Mouse (Mus musculus) lung, embryonic 16.5 days (tissue): ENCODE data around the gene Rasal2. TPM values are rescaled to one million over a fixed set of nuclear protein-coding genes. Genes with fewer than 3 reads are reported as not detected.

Experiments
- ATAC-seq: fragments of 200-750 bp; cut with Nextera tagmentation; 2 replicates; pipeline ENCODE4 v1.8.0; 2017; ENCODE audit warnings: low read depth, mild to moderate bottlenecking, moderate library complexity
- H3K27ac ChIP-seq: fragments of 300-500 bp; sonication (generic); 2 replicates; pipeline ENCODE4 v1.5.1; 2014; ENCODE audit warnings: mild to moderate bottlenecking, control low read depth, low read length
- H3K27me3 ChIP-seq: fragments of 300-500 bp; sonication (generic); 2 replicates; pipeline ENCODE4 v1.6.1; 2014; ENCODE audit warnings: low read depth, low read length, mixed read lengths; ENCODE audit not compliant: control insufficient read depth, insufficient read depth
- H3K36me3 ChIP-seq: fragments of 300-500 bp; sonication (generic); 2 replicates; pipeline ENCODE4 v1.6.1; 2014; ENCODE audit warnings: low read length; ENCODE audit not compliant: control insufficient read depth, insufficient read depth
- H3K4me1 ChIP-seq: fragments of 300-500 bp; sonication (generic); replicated peaks from 2 replicates; pipeline ENCODE4 v1.6.1; 2014; ENCODE audit warnings: low read length, mixed read lengths; ENCODE audit not compliant: control insufficient read depth, insufficient read depth
- H3K4me2 ChIP-seq: fragments of 300-500 bp; sonication (generic); 2 replicates; pipeline ENCODE4 v1.6.1; 2014; ENCODE audit warnings: low read depth, low read length, control low read depth
- H3K4me3 ChIP-seq: fragments of 300-500 bp; sonication (generic); 2 replicates; pipeline ENCODE4 v1.5.1; 2014; ENCODE audit warnings: mild to moderate bottlenecking, low read length, control low read depth
- H3K9ac ChIP-seq: fragments of 300-500 bp; sonication (generic); 2 replicates; pipeline ENCODE4 v1.6.1; 2014; ENCODE audit warnings: low read length, control low read depth
- H3K9me3 ChIP-seq: fragments of 300-500 bp; sonication (generic); 2 replicates; pipeline ENCODE4 v1.6.1; 2016; ENCODE audit warnings: low read length; ENCODE audit not compliant: control insufficient read depth
- WGBS: fragments of 180-500 bp; shearing (Covaris S2); extraction: QIAGEN DNeasy Blood & Tissue Kit; methylation state at CpG from one replicate; pipeline ENCODE4 v1.1.7; 2014; 5-methylcytosine and 5-hydroxymethylcytosine counted together
- polyA plus RNA-seq: library from polyadenylated mRNA; unstranded; fragments of >200 nt; fragmentation: Nextera tagmentation; extraction: Ambion mirVana; gene quantifications from 2 replicates; pipeline ENCODE4 v1.2.1, GENCODE M21; 2015

The Rasal2 gene
- polyA plus RNA-seq: 7.5 and 8.5 TPM in 2 replicates

DNA sequence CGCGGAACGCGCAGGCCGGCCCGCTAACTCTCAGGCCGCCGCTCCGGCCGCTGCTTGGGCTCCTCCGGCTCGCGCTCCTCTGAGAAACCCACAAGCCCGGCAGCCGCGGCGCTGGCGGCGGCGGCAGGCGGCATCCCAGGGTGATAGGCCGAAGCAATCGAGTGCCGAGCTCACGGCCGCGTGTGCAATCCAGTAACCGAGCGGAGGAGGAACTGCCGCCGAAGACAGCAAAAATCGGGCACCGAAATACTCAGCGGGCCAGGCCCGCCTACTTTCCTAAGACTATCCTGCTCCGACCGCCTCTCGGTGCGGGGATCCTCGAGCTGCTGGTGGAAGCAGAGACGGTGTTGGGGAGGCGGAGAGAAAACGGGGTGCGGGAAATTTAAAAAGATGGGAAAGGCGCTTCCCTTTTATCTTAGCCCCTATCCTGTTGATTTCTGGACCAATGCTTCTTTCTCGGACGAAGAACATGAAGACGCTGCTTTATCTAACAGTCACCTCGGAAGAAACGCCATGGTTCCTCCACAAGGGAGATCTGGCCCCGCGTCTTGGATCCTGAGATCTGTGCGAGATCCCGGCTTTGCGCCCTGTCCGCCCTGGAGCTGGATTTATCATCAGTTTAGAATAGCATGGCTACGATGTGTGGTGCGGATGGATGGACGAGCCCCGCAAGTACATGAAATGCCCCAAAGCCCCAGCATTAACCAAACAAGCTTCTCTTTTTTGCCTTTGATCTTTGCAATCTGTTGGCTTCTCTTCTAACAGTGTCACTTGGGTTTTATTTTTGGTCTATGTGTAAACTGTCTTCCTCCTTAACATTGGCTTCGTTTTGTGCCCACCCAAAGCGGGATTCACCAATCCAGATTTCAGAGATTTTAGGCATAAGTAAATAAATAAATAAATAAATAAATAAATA is at the start of gene Rasal2:
Gene Rasal2 (minus strand): TSS at position 142 of the 916 bp plus-strand sequence.
- H3K27ac ChIP-seq: peak within 1 kb of the TSS; percentile 94
- peak within 1 kb of the TSS; percentile 91 for H3K4me3 ChIP-seq
- no peaks in the 10 kb centered on the region for H3K9me3 ChIP-seq
- WGBS: under 1% methylated on average over 62 of the region's 62 CpGs
- H3K4me2 ChIP-seq: peak within 1 kb of the TSS; percentile 86
- peak; percentile 98 for ATAC-seq
- no peaks in the 10 kb centered on the region; the same call in 1 of the 2 replicates for H3K36me3 ChIP-seq
- peaks cover 13% of the 10 kb centered on the region for H3K4me1 ChIP-seq
- peak within 1 kb of the TSS; percentile 82 for H3K9ac ChIP-seq
- no peaks in the 10 kb centered on the region for H3K27me3 ChIP-seq

DNA sequence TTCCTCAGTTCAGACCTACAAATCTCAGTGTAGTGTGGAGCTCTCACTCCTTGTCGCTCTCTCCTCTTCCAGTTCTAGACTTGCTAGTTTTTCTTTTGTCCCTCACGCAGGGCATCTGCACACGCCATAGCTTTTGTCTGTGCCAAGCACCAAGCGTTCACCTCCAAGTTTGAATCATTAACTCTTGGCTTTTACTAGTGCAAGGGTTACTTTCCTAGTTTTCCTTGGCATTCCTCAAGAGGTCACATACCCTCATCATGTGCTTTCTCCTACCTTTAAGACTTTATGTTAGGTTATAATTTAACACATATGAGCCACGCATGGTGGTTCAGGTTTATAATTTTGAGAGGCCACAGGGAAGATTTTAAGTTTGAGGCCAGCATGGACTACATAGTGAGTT is 48.9 kb upstream of the Rasal2 start:
- Histone ChIP-seq H3K36me3 (peaks cover 3% of the 10 kb centered on the region; the same call in 1 of the 2 replicates), H3K27me3 (no peaks in the 10 kb centered on the region)
- no peak for ATAC-seq

DNA sequence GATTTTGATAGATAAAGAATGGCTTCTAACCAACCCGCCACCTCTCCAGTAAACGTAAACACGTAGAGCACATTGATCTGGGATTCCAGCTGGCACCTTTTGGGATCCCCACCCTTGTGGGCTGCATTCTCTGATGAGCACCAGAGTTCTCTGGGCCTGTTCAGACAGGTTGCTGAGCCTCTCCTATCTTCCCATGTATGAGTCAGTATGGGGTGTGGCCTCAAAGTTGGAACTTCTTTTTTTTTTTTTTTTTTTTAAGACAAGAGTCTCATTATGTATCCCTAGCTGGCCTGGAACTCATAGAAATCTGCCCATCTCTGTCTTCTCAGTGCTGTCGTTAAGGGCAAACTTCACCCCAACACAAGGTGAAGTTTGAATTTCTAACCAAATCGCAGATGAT is 47.5 kb upstream of the Rasal2 start:
- ATAC-seq: no peak
- Histone ChIP-seq H3K9me3 (no peaks in the 10 kb centered on the region), H3K9ac (no peak overlapping the region), H3K4me2 (no peak overlapping the region), H3K27me3 (no peaks in the 10 kb centered on the region), H3K4me1 (peaks cover 3% of the 10 kb centered on the region; the same call in 1 of the 2 replicates), H3K36me3 (no peaks in the 10 kb centered on the region), H3K4me3 (no peak overlapping the region), H3K27ac (no peak overlapping the region)
- 89% methylated on average over 5 of the region's 5 CpGs for WGBS

More for the DNA sequence above, 48.9 kb upstream of the Rasal2 start:
- H3K9ac ChIP-seq: no peak overlapping the region
- no peaks in the 10 kb centered on the region for H3K9me3 ChIP-seq
- no peak overlapping the region for H3K4me3 ChIP-seq
- no peak overlapping the region for H3K4me2 ChIP-seq
- H3K4me1 ChIP-seq: peaks cover 3% of the 10 kb centered on the region; the same call in 1 of the 2 replicates
- 92% methylated on average over 5 of the region's 5 CpGs for WGBS
- no peak overlapping the region for H3K27ac ChIP-seq

DNA sequence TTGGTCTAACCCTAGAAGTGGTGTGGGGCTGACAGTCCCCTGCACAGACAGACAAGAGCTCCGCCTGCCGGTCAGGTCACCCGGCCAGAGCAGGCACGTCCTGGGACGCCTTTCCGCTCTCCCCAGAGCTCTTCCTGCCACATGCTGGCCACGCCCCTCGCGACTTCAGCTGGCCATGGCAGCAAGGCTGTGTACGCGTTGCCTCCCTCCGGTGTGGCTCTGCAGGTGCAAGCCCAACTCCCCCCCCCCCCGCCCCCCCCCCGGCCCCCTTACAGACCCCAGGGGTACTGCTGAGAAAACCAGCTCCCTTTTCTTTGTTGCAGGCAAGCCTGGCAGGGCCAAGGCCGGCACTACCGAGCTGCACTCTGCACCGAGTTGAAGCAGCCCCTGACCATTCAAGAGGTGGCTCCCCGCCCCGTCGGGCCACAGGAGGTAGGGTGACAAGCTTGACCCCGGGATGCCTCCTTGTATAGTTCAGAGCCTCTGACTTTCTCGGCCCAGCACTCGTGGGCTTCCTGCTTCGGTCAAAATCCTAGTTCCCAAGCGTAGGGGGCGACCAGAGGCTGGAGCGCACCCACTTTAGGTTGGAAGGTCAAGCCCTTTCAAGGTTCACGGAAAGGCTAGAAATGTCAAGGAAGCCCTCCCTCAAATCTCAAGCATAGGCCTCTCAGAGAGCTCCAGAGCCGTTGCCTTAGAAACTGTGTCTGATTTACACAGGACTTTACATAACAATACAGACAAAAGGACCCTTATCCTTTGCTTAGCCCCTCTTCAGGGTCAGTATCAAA is 46.2 kb upstream of the Rasal2 start, which contains the start of gene Cryzl2:
Gene Cryzl2 (plus strand): TSS at position 157 of the 788 bp plus-strand sequence.
- Histone ChIP-seq H3K36me3 (no peaks in the 10 kb centered on the region), H3K4me1 (peaks cover 3% of the 10 kb centered on the region; the same call in 1 of the 2 replicates), H3K4me3 (peak within 1 kb of the TSS; percentile 53), H3K9me3 (no peaks in the 10 kb centered on the region), H3K4me2 (peak within 1 kb of the TSS; percentile 80), H3K9ac (peak within 1 kb of the TSS; percentile 66), H3K27ac (no peak within 1 kb of the TSS), H3K27me3 (no peaks in the 10 kb centered on the region)
- WGBS: 7% methylated on average over 23 of the region's 29 CpGs
- ATAC-seq: peak; percentile 97

DNA sequence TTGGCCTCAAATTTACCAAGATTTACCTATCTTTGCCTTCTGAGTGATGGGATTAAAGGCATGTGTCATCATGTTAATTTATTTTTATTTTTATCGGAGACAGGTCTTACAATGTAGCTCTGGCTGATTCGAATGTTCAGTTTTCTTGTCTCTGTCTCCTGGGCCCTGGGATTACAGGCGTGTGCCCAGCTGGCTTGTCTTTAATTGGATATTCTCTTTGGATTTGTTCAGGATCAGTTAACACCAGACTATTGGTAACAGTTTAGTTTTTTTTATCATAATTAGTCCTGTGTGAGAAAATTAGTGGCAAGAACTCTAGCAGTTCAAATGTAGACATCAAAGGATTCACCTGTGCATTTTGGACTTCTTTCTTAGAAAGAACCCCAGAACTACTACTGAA is 45.4 kb upstream of the Rasal2 start:
- Histone ChIP-seq H3K9me3 (no peaks in the 10 kb centered on the region), H3K27ac (no peak overlapping the region), H3K36me3 (no peaks in the 10 kb centered on the region), H3K27me3 (no peaks in the 10 kb centered on the region), H3K4me1 (peaks cover 3% of the 10 kb centered on the region; the same call in 1 of the 2 replicates), H3K9ac (no peak overlapping the region), H3K4me2 (no peak overlapping the region), H3K4me3 (no peak overlapping the region)
- WGBS: 93% methylated on average over 3 of the region's 3 CpGs
- ATAC-seq: no peak

DNA sequence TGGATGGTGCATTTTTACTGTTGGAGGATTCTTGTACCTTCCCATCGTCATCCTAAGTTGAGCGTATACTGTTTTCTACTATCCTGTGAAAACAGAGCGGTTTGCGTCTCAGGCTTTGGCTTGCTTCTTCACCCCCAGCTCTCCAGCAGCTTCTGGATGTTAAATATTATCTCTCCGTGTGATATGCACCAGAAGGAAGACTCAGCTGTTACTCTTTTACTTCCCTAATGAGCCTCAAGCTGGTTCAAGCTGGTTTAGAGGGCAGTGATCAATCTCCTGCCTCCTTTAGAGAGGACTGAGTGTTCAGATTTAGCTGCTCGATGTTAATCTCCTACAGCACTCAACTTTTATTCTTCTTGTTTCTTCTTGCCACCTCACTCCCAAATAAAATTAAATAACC is 42.5 kb upstream of the Rasal2 start:
- Histone ChIP-seq H3K9me3 (no peaks in the 10 kb centered on the region), H3K9ac (no peak overlapping the region), H3K27ac (no peak overlapping the region), H3K36me3 (no peaks in the 10 kb centered on the region), H3K27me3 (no peaks in the 10 kb centered on the region), H3K4me2 (no peak overlapping the region), H3K4me3 (no peak overlapping the region), H3K4me1 (peaks cover 3% of the 10 kb centered on the region)
- 77% methylated on average over 6 of the region's 6 CpGs for WGBS
- no peak for ATAC-seq

DNA sequence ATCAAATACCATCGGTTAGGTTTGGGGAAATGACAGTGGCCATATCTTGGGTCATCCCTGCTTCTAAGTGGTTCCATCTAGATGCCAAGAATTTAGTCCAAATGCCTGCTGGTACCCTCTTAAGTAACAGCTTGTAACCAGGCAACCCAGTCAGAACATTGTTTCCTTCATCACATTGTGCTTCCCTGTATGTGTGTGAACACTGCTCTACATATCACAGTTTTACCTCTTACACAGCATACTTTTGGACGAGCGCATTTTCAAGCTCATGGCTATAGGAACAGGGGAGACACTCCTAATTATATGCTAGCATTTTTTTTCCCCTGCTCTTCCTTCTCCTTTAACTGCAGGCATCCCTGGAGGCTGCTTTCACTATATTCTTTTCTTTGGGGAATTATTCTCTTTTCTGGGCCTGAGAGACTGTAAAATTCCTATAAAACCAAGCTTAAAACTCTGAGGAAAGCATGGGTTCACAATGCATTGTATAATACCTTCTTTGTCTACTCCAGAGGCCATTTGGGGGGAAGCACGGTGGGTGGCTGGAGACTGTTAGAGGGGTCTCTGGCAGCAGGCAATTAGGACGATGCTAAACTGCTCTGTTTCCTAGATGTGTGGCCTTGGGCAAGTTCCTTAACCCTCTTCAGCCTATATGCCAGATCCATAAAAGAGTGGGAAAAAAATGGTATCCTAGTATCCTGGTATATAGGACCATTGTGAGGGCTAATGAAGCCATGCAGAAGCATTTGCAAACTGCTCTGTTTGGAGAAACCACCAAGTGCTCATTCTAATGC is 40.6 kb upstream of the Rasal2 start:
- no peaks in the 10 kb centered on the region for H3K9me3 ChIP-seq
- no peak overlapping the region for H3K4me2 ChIP-seq
- H3K4me1 ChIP-seq: no peaks in the 10 kb centered on the region; the same call in 1 of the 2 replicates
- WGBS: 81% methylated on average over 5 of the region's 5 CpGs
- ATAC-seq: no peak
- no peak overlapping the region for H3K27ac ChIP-seq
- no peaks in the 10 kb centered on the region for H3K27me3 ChIP-seq
- H3K36me3 ChIP-seq: no peaks in the 10 kb centered on the region
- no peak overlapping the region for H3K9ac ChIP-seq
- H3K4me3 ChIP-seq: no peak overlapping the region

DNA sequence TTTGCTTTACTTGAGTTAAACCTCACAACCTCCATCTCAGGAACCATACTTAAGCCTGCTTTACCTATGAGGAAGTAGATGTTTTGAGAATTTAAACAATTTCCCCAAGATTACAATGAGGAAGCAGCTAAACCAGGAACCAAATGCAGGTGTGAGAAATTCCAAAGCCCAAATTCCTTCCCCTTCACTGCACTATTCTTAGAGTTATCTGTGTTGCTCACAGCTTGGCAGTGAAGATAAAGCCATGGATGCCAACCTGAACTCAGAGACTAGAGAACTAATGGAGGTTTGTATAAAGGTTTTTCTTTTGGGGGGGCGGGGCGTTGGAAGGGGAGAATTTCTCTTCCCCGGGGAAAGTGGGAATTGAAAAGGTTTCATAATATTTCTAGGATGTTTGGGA is 39.9 kb upstream of the Rasal2 start:
- Histone ChIP-seq H3K4me2 (no peak overlapping the region), H3K9ac (no peak overlapping the region), H3K4me3 (no peak overlapping the region), H3K4me1 (no peaks in the 10 kb centered on the region; the same call in 1 of the 2 replicates), H3K27ac (no peak overlapping the region), H3K27me3 (no peaks in the 10 kb centered on the region), H3K36me3 (no peaks in the 10 kb centered on the region), H3K9me3 (no peaks in the 10 kb centered on the region)
- ATAC-seq: no peak
- WGBS: 68% methylated on average over 3 of the region's 3 CpGs
